Mouse (Mus musculus) adrenal gland, adult 18-20 months (tissue): ENCODE measurements around the gene BC048671. TPM values are rescaled to one million over a fixed set of nuclear protein-coding genes. Genes with fewer than 3 reads are reported as not detected.

ENCODE experiments used
- DNase-seq, 2 experiments: peaks; one replicate each; pipeline ENCODE4 v3.0.0; 2021 to 2022; ENCODE audit warnings: low spot score in 2 of 2
- long read RNA-seq, 2 experiments: library from polyadenylated mRNA; stranded (forward); transcript quantifications; one replicate each; pipeline ENCODE4 v2.0.0; 2021
- total RNA-seq, 2 experiments: library from RNA; stranded (reverse); gene quantifications; 1 replicate in 1 of 2; 2 replicates in 1 of 2; pipeline ENCODE4 v1.2.3; 2021

The BC048671 gene
- not detected for total RNA-seq
- long read RNA-seq, experiment 1 = 0 reads
- long read RNA-seq, experiment 2 = 0 reads

DNA sequence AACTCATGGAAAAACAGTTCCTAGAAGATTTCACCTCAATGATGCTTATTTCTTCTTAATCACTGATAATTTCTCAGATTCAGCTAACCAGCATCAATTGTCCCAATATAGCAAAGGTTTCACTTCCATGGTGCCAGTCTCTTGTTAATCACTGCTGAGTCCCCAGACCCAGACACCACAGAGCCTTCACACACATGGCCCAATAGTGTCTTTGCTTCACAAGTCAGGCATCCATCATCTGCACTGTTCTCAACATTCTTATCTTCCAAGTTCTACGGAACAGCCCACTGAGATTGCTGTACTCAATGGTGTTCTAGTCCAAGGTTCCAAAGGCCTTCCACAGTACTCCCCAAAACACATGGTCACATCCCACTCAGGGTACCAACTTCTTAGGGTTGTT lies at the start of gene BC048671:
Gene BC048671 (plus strand): TSS at position 301 of the 400 bp plus-strand sequence.
- no peak for DNase-seq

DNA sequence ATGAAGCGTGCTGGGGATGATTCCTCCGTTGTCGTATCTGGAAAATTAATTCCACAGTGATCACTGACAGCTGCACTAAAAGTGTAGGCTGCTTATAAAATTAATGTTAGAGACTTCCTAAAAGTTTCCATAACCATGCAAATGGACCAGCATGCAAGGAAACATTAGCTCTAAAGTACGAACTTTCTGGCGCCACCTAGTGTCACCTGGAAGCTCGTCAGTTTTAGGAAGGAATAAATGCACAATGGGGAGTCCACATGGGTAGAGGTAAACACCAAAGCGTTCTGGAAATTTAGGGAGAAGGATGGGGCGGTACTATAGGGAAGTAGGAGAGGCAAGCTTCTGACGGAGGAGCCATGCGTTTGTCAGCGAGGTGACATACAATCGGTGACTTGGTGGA lies 12.8 kb upstream of the BC048671 start:
- DNase-seq = peak in 1 of 2 experiments; percentile 6

- DNase-seq = no peak
These were observed 5.4 kb downstream of the BC048671 start for GRCm38 (mm10) chr6:90306315-90306975.

DNA sequence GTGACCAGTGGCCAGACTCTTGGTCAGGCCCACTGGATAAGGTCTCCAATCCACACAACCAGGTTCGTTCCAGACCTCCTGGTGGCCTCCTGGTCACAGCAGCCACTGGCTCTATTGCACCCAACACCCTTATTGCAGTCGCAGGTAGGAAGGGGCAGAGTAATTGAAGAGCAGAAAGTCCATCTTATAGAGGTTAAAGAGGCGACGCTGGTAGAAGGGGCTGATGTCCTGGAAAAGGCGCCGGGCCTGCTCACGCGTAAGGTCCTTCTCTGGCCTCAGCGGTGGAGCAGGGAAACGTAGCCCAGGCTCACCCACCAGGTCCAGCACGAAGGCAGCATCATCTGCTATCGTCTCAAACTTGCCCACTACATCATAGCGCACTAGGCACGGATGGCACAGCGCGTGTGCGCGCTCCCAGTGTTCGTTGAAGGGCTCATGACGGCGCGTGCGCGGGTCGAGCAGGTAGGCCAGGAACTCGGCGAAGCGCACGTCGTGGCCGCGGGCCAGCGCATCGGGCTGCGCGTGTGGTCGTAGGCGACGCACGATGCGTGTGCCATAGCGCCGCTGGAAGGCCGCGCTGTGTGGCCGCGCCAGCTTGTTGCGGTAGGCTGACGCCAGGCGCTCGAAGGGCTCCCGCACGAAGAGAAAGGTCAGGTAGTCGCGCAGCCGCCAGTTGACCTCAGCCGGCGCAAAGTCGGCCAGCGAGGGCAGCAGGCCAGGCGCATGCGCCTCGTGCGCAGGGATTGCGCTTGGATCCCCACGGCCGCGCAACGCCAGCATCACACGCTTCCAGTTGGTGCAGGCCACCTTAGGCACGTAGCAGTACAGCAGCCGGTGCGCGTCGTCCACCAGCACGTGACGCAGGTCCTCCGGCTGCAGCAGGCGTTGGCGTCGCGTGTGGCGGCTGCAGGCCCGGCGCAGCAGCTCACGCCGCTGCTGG lies 8.1 kb downstream of the BC048671 start:
- no peak for DNase-seq

- DNase-seq = peak in 1 of 2 experiments; percentile 12
These were observed 14.9 kb downstream of the BC048671 start for GRCm38 (mm10) chr6:90315961-90316360.

- no peak for DNase-seq
These were observed 16.7 kb downstream of the BC048671 start for GRCm38 (mm10) chr6:90317510-90318258.

DNA sequence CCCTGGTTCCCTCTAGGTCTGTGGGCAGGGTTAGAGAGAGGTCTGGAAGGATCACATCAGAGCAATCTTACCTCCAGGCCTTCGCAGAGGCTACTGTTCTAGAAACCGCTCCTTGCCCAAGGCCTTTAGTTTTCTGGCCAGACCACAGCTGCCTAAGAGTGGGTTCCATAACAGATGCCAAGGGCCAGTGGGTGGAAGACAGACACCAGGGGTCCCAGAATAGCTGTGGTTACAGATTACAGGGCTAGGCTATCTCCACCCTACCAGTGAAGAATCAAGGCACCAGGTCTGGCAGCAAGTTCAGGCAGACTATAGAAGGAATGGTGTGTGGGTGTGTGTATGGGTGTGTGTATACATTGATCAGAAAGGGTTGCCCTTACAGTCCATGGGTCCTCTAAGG lies 18.0 kb downstream of the BC048671 start:
- DNase-seq = no peak

DNA sequence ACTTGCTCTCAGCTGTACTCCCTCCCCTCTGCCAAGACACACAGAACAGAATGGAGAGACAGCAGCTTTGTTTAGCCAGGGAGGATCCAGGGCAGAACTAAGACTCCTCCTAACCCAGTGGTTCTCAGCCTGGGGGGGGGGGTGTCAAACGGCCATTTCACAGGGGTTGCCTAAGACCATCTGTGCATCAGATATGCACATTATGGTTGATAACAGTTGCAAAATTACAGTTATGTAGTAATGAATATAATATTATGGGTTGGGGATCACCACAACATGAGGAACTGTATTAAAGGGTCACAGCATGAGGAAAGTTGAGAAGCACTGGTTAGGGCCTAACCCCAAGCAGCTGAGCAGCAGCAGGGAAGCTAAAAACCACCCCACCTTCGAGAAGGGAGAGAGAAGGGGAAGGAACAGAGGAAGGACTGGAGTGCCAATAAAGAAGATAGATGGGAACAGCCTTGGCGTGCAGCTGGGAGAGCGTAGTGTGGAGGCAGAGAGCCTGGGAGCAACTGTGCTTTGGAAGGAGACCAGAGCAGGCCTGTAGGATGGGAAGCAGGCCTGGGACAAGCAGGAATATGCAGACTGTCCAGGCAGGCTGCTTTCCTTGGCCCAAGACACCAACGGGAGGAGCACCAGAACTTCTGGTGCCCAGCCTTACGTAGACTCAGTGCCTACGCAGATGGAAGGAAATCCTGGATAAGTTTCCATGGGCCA lies 18.6 kb downstream of the BC048671 start:
- DNase-seq = no peak

- DNase-seq = no peak
These were observed 19.4 kb downstream of the BC048671 start for GRCm38 (mm10) chr6:90320429-90320828.

- DNase-seq = no peak
These were observed 20.8 kb downstream of the BC048671 start for GRCm38 (mm10) chr6:90321811-90322210.

- no peak for DNase-seq
These were observed 23.0 kb downstream of the BC048671 start for GRCm38 (mm10) chr6:90324026-90324425.

DNA sequence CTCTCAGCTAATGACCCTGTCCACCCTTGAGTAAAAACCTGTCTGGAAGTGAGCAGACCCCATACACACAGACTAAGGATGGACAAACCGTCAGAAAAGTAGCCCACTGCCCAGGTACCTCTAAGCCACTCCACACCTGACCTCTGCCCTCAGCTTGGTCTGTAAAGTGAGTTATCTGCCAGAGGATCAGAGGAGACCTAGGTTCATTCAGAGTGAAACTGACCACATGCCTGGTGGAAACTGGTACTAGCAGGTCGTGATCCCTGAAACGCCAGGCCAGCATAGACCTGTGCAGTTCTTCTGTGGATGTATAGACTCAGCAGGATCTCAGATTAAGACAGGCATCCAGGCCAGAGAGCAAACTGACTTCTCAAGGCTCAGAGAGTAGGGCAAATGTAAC lies 23.4 kb downstream of the BC048671 start:
- DNase-seq = no peak

GRCm38 (mm10) chr6:90324991-90325390 lies 24.0 kb downstream of the BC048671 start, which contains the start of gene Chst13:
Gene Chst13 (minus strand): TSS chr6:90325185.
- peak; percentile 15 to 30 for DNase-seq

DNA sequence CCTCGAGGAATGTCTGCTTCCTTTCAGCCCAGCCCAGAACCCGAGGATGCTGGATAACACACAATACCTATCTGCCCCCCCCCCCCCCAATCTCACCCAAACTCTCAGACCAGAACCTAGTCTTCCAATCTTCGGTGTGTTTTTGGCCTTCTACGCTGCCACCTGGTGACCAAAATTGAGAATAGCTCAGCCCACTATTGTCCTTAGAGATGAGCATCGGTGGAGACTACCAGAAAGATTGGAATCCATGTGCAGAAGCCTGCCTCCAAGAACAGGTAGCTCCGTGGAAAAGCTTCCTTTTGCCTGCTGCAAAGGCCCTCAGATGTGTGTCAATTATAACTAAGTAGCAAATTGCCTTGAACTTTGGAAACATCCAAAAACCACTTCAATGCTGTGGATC lies 26.7 kb downstream of the BC048671 start:
- no peak for DNase-seq

DNA sequence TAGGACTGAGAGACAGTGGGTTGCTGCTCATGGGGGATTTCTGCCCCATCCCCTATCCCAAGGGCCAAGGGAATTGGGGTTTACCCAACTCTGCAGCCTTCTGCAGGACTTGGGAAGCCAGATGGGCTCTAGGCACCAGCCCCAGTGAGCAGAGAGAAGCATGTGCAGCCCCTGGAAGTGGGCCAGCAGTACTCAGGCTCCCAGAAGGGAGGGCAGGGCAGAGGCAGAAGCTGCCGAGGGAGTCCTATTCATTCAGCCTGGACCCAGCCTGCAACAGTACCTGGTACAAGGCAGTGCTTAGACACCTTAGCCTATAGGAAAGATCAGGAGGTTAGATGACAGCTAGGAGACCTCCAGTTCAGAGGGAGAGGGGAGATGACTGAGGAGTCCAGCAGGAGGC lies 28.9 kb downstream of the BC048671 start:
- DNase-seq = no peak

- no peak for DNase-seq
These were observed 31.8 kb downstream of the BC048671 start, which contains the start of gene Uroc1 for GRCm38 (mm10) chr6:90332561-90333425. Gene Uroc1 (plus strand): TSS chr6:90333284.

- no peak for DNase-seq
These were observed 33.2 kb downstream of the BC048671 start for GRCm38 (mm10) chr6:90334244-90334643.

DNA sequence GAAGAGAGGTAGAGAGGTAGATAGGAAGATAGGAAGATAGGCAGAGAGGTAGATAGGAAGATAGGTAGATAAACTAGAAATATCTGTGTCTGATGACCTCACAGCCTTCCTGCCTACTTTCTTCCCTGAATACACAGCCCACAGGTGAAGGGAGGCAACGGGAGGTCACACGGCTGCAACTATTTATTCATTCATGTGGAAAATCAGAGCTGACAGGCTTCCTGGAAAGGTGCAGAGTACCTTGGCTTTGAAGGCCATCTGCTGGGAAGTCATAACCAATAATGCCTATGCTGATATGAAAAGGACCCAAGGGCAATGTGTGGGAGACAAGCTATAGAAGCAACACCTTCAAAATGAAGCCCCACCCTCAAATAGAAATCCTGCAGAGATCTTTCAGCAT lies 41.3 kb downstream of the BC048671 start:
- no peak for DNase-seq

DNA sequence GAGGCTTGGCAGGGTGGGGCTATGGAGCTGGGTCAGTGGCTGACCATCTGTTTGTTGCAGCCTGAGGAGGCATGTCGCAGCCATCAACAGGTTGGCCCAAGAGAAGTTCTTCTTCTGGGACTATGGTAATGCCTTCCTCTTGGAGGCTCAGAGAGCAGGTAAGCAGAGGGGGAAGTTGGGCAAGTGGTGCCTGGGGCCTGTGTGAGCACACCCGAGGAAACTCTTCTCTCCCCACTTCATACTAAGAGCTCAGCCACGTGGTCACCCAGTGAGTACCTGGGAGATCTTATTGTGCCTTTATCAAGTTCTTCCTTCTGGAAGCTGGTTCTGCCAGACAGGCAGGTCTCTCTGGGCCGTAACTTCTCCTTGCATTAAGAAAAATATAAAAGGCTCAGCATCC lies 46.2 kb downstream of the BC048671 start:
- no peak for DNase-seq

- no peak for DNase-seq
These were observed 47.5 kb downstream of the BC048671 start for GRCm38 (mm10) chr6:90348500-90348899.
